Mouse (Mus musculus): ENCODE results near the gene Rnf2. TPM values are rescaled to one million over a fixed set of nuclear protein-coding genes. Genes with fewer than 3 reads are reported as not detected.

The Rnf2 gene
- polyA plus RNA-seq, 1 experiment = 140 TPM

- Histone ChIP-seq H3K9me3 (replicated peaks; ENCODE audit: control insufficient read depth, insufficient read depth, low read length, poor library complexity, severe bottlenecking) (no peaks in the 10 kb centered on the region), H3K27ac (ENCODE audit: insufficient read depth, low read length) (no peak overlapping the region), H3K27me3 (ENCODE audit: control insufficient read depth, insufficient read depth, low read length, poor library complexity, severe bottlenecking) (no peaks in the 10 kb centered on the region), H3K4me3 (ENCODE audit: low read depth, low read length) (no peak overlapping the region), H3K36me3 (ENCODE audit: control insufficient read depth, insufficient read depth, low read length, poor library complexity, severe bottlenecking) (peaks cover 2% of the 10 kb centered on the region), H3K4me1 (ENCODE audit: control insufficient read depth, insufficient read depth, low read length) (peaks cover 1% of the 10 kb centered on the region), H3K9ac (ENCODE audit: low read depth, poor library complexity, severe bottlenecking) (no peak overlapping the region)
- TF ChIP-seq EP300 (IDR thresholded peaks at IDR 0.05; ENCODE audit: insufficient read depth, low read depth, low read length) (no peak), POLR2A (IDR thresholded peaks at IDR 0.05; ENCODE audit: insufficient read depth, low read length) (no peak), CTCF (IDR thresholded peaks at IDR 0.05; ENCODE audit: low read depth, low read length) (no peak)
Observed at GRCm38 (mm10) chr1:151457087-151457486, 43.7 kb downstream of the Rnf2 start.

GRCm38 (mm10) chr1:151451946-151452345, 48.8 kb downstream of the Rnf2 start:
- H3K9me3 ChIP-seq (replicated peaks; ENCODE audit: control insufficient read depth, insufficient read depth, low read length, poor library complexity, severe bottlenecking) = no peaks in the 10 kb centered on the region
- no peaks in the 10 kb centered on the region for H3K27me3 ChIP-seq (ENCODE audit: control insufficient read depth, insufficient read depth, low read length, poor library complexity, severe bottlenecking)
- no peak overlapping the region for H3K9ac ChIP-seq (ENCODE audit: low read depth, poor library complexity, severe bottlenecking)
- H3K36me3 ChIP-seq (ENCODE audit: control insufficient read depth, insufficient read depth, low read length, poor library complexity, severe bottlenecking) = peaks cover 14% of the 10 kb centered on the region
- no peak overlapping the region for H3K4me3 ChIP-seq (ENCODE audit: low read depth, low read length)
- TF ChIP-seq POLR2A (IDR thresholded peaks at IDR 0.05; ENCODE audit: insufficient read depth, low read length) (no peak), CTCF (IDR thresholded peaks at IDR 0.05; ENCODE audit: low read depth, low read length) (no peak), EP300 (IDR thresholded peaks at IDR 0.05; ENCODE audit: insufficient read depth, low read depth, low read length) (no peak)
- no peak overlapping the region for H3K27ac ChIP-seq (ENCODE audit: insufficient read depth, low read length)
- no peaks in the 10 kb centered on the region for H3K4me1 ChIP-seq (ENCODE audit: control insufficient read depth, insufficient read depth, low read length)

GRCm38 (mm10) chr1:151450851-151451250, 49.9 kb downstream of the Rnf2 start:
- TF ChIP-seq CTCF (IDR thresholded peaks at IDR 0.05; ENCODE audit: low read depth, low read length) (no peak), POLR2A (IDR thresholded peaks at IDR 0.05; ENCODE audit: insufficient read depth, low read length) (no peak), EP300 (IDR thresholded peaks at IDR 0.05; ENCODE audit: insufficient read depth, low read depth, low read length) (no peak)
- Histone ChIP-seq H3K4me3 (ENCODE audit: low read depth, low read length) (no peak overlapping the region), H3K27me3 (ENCODE audit: control insufficient read depth, insufficient read depth, low read length, poor library complexity, severe bottlenecking) (no peaks in the 10 kb centered on the region), H3K27ac (ENCODE audit: insufficient read depth, low read length) (no peak overlapping the region), H3K4me1 (ENCODE audit: control insufficient read depth, insufficient read depth, low read length) (no peaks in the 10 kb centered on the region), H3K9ac (ENCODE audit: low read depth, poor library complexity, severe bottlenecking) (no peak overlapping the region), H3K36me3 (ENCODE audit: control insufficient read depth, insufficient read depth, low read length, poor library complexity, severe bottlenecking) (peaks cover 15% of the 10 kb centered on the region), H3K9me3 (replicated peaks; ENCODE audit: control insufficient read depth, insufficient read depth, low read length, poor library complexity, severe bottlenecking) (no peaks in the 10 kb centered on the region)

- no peaks in the 10 kb centered on the region for H3K27me3 ChIP-seq (ENCODE audit: control insufficient read depth, insufficient read depth, low read length, poor library complexity, severe bottlenecking)
- H3K36me3 ChIP-seq (ENCODE audit: control insufficient read depth, insufficient read depth, low read length, poor library complexity, severe bottlenecking) = peaks cover 23% of the 10 kb centered on the region
- H3K9ac ChIP-seq (ENCODE audit: low read depth, poor library complexity, severe bottlenecking) = no peak overlapping the region
- no peak overlapping the region for H3K27ac ChIP-seq (ENCODE audit: insufficient read depth, low read length)
- H3K9me3 ChIP-seq (replicated peaks; ENCODE audit: control insufficient read depth, insufficient read depth, low read length, poor library complexity, severe bottlenecking) = no peaks in the 10 kb centered on the region
- no peak overlapping the region for H3K4me3 ChIP-seq (ENCODE audit: low read depth, low read length)
- H3K4me1 ChIP-seq (ENCODE audit: control insufficient read depth, insufficient read depth, low read length) = no peaks in the 10 kb centered on the region
- no peak for TF ChIP-seq POLR2A (IDR thresholded peaks at IDR 0.05; ENCODE audit: insufficient read depth, low read length)
- no peak for TF ChIP-seq EP300 (IDR thresholded peaks at IDR 0.05; ENCODE audit: insufficient read depth, low read depth, low read length)
- TF ChIP-seq CTCF (IDR thresholded peaks at IDR 0.05; ENCODE audit: low read depth, low read length) = no peak
Observed at GRCm38 (mm10) chr1:151449866-151450265, 50.9 kb downstream of the Rnf2 start.

GRCm38 (mm10) chr1:151435431-151435830, 65.3 kb downstream of the Rnf2 start:
- Histone ChIP-seq H3K9ac (ENCODE audit: low read depth, poor library complexity, severe bottlenecking) (no peak overlapping the region), H3K4me3 (ENCODE audit: low read depth, low read length) (no peak overlapping the region), H3K9me3 (replicated peaks; ENCODE audit: control insufficient read depth, insufficient read depth, low read length, poor library complexity, severe bottlenecking) (no peaks in the 10 kb centered on the region), H3K36me3 (ENCODE audit: control insufficient read depth, insufficient read depth, low read length, poor library complexity, severe bottlenecking) (peaks cover 35% of the 10 kb centered on the region), H3K27ac (ENCODE audit: insufficient read depth, low read length) (no peak overlapping the region), H3K27me3 (ENCODE audit: control insufficient read depth, insufficient read depth, low read length, poor library complexity, severe bottlenecking) (no peaks in the 10 kb centered on the region), H3K4me1 (ENCODE audit: control insufficient read depth, insufficient read depth, low read length) (no peaks in the 10 kb centered on the region)
- TF ChIP-seq CTCF (IDR thresholded peaks at IDR 0.05; ENCODE audit: low read depth, low read length) (no peak), EP300 (IDR thresholded peaks at IDR 0.05; ENCODE audit: insufficient read depth, low read depth, low read length) (no peak), POLR2A (IDR thresholded peaks at IDR 0.05; ENCODE audit: insufficient read depth, low read length) (no peak)

GRCm38 (mm10) chr1:151429316-151429715, 71.4 kb downstream of the Rnf2 start:
- peaks cover 10% of the 10 kb centered on the region for H3K36me3 ChIP-seq (ENCODE audit: control insufficient read depth, insufficient read depth, low read length, poor library complexity, severe bottlenecking)
- H3K4me1 ChIP-seq (ENCODE audit: control insufficient read depth, insufficient read depth, low read length) = no peaks in the 10 kb centered on the region
- H3K27me3 ChIP-seq (ENCODE audit: control insufficient read depth, insufficient read depth, low read length, poor library complexity, severe bottlenecking) = no peaks in the 10 kb centered on the region
- peak overlapping the region; percentile 93 for H3K4me3 ChIP-seq (ENCODE audit: low read depth, low read length)
- H3K9me3 ChIP-seq (replicated peaks; ENCODE audit: control insufficient read depth, insufficient read depth, low read length, poor library complexity, severe bottlenecking) = no peaks in the 10 kb centered on the region
- peak overlapping the region; percentile 94 for H3K9ac ChIP-seq (ENCODE audit: low read depth, poor library complexity, severe bottlenecking)
- no peak for TF ChIP-seq EP300 (IDR thresholded peaks at IDR 0.05; ENCODE audit: insufficient read depth, low read depth, low read length)
- no peak for TF ChIP-seq POLR2A (IDR thresholded peaks at IDR 0.05; ENCODE audit: insufficient read depth, low read length)
- no peak for TF ChIP-seq CTCF (IDR thresholded peaks at IDR 0.05; ENCODE audit: low read depth, low read length)
- H3K27ac ChIP-seq (ENCODE audit: insufficient read depth, low read length) = 0 out of 2 replicates have a peak overlapping the region, but pooled peaks have one; percentile 46

All from ES-Bruce4 (cell line).